Mouse (Mus musculus) E14TG2a.4 (cell line): ENCODE data around the gene D330020A13Rik.

Experiments
- CTCF ChIP-seq: conservative IDR thresholded peaks from 2 replicates; pipeline ENCODE4 v1.5.1; 2014; ENCODE audit warnings: low read length
- NANOG ChIP-seq: IDR thresholded peaks from 2 replicates; pipeline ENCODE4 v1.6.1; 2014; ENCODE audit warnings: borderline replicate concordance, low read length, mixed read lengths
- POU5F1 ChIP-seq: IDR thresholded peaks from 2 replicates; pipeline ENCODE4 v1.6.1; 2014; ENCODE audit warnings: low read length, borderline replicate concordance

GRCm38 (mm10) chr6:120309338-120309737 lies 15.2 kb downstream of the D330020A13Rik start:
- no peak for TF ChIP-seq CTCF
- no peak for TF ChIP-seq NANOG
- no peak for TF ChIP-seq POU5F1
